Mouse (Mus musculus): ENCODE results near the gene 3110018I06Rik. TPM values are rescaled to one million over a fixed set of nuclear protein-coding genes. Genes with fewer than 3 reads are reported as not detected.

The 3110018I06Rik gene
- not detected for total RNA-seq (2021)
- long read RNA-seq: 0 reads

DNA sequence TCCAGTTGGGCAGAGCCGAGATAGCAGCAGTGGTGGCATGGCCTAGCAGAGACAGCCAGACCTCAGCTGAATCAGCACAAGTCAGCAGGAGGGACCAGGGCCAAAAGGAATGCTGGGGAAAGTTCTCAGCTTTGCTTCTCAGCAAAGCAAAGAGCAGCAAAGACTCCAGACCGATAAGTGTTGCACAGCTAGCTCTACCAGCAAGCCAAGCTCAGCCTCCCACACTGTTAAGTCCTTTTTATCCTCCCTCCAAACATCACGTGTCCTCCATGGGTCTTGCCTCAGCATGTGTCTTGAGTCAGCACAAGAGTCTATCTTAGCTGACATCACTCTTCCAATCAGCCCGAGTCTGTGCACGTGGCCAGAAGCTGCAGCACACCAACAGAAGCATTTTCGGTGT lies at the start of gene 3110018I06Rik:
Gene 3110018I06Rik (plus strand): TSS at position 262 of the 400 bp plus-strand sequence.
- DNase-seq (ENCODE audit: low spot score in 2 of 2): no peak

DNA sequence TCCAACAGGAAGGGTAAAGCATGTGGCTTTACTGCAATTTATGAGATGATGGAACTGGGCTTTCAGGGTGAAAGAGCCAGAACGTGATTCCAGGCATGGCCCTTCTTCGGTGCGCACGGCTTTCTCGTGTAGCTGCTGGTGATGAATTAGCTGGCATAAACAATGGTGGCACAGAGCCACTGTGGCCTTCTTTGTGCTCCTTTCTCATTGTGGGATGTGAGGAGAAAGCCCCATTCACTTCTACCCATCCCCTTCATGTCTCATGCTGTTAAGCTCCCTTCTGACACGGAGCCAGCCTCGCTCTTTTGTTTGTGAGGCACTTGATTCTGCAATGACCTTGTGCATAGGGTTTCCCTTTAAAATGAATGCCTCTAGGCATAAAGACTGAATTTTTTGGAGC lies 43.8 kb upstream of the 3110018I06Rik start:
- DNase-seq (ENCODE audit: low spot score in 2 of 2): no peak

DNA sequence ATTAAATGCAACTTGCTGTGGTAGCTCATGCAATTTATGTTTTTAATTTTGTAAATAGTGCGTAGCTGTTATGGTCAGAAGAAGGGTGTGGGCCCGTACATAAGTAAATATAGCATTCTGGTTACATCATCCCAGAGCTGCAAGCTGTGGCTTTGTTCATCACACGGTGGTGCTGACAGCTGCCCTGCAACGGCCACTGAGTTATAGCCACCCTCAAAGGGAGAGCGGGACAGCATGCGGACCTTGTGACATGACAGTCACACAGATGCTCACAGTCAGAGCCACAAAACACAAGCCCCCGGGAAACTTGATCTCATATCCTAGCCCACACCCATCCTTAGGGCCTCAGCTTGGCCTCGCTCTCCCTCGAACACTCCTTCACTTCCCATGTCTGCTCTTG lies 30.6 kb upstream of the 3110018I06Rik start:
- no peak for DNase-seq (ENCODE audit: low spot score in 2 of 2)

- DNase-seq (ENCODE audit: low spot score in 2 of 2): peak; percentile 26
These were observed 23.7 kb upstream of the 3110018I06Rik start for GRCm38 (mm10) chr12:107464731-107465130.

DNA sequence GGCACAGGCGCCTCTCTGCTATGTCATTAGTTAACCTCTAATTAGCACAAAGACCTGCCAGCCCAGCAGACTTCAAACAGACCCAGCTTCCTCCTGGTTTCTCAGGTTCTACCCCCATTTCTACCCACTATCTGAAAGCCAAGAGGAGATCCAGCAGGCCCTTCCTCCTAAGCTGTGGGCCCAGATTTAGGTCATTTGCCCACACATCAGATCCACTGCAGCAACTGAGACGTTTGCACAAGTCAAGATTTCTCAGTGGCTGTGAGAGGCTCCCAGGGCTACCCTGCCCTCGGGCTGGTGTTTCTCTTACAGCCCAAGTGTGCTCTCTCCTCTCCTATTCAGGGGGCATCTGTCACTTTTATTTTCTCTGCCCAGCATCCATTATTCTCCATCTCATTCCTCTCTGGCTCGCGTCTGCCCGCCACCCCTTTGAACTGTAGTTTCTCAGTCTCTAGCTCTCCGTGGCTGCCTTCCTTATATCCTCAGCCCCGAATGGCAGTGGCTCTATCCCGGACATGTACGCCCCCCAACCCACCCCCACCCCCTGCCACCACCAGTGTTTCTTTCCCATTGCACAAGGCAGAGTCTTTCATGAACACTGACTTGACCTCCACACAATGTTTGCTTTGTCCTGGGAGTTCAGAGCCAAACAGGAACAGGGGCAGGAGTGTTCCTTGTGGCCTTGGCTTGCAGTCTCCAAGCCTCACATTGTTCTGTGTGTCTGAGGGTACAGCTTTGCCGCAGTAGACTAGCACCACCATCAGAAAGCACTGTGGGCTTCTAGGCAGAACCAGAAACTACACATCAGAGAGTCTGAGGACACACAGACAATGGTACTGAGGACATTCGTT lies 11.8 kb upstream of the 3110018I06Rik start:
- DNase-seq (ENCODE audit: low spot score in 2 of 2): no peak

DNA sequence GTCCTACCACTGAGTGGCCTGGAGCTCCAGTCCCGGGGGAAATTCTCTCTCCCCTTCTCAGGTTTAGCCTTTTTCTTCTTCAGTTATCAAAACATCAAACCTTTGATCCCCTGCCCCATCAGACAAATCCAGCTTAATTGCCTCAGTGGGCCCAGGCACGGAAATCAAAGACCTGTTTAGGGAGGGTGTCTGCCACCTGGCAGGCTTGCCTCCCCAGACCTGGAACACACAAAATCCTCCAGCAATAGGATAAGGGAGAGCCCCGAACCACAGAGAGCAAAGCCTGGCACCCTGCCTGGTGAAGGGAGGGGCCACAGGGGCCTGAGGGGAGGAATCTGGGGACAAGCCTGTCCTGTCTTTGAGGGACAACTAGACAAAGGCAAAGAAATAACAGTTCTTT lies 9.1 kb upstream of the 3110018I06Rik start:
- DNase-seq (ENCODE audit: low spot score in 2 of 2): no peak

GRCm38 (mm10) chr12:107483031-107483430 lies 5.4 kb upstream of the 3110018I06Rik start:
- no peak for DNase-seq (ENCODE audit: low spot score in 2 of 2)

DNA sequence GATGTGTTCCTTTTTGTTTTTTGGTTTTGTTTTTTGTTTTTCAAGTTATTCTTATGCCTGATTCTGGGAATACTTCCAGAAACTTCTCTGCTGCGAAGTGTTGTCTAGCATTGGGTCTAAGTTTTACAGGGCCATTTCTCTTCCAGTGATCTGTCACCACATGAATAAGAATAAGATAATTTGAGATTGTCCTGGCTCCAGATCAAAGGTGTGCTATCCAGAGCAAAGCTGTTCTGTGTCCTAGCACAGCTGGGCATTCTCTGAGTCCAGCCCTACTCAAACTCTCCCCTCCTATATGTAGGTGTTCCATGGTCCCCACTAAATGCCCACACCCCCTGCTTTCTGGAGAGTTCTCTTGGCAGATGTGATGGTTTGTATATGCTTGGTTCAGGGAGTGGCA lies 2.9 kb downstream of the 3110018I06Rik start:
- no peak for DNase-seq (ENCODE audit: low spot score in 2 of 2)

DNA sequence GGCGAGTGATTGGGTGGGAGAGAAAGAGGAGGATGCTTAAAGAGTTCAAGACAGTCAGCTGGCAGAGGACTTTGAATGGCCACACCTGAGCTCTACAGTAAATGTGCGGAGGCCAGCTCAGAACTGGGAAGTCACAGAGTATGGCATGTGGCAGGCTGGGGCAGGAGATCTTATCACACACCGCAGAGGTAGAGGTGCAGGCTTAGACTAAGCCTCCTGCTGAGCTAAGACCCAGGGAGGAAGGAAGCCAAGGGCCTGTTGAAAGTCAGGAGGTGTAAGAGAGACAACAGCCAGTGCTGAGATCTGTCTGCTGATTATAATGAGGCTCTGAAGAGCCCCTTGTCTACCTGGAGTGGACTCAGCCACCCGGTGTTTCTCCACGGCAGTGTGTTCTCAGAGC lies 8.5 kb downstream of the 3110018I06Rik start:
- DNase-seq (ENCODE audit: low spot score in 2 of 2): no peak

- no peak for DNase-seq (ENCODE audit: low spot score in 2 of 2)
These were observed 21.3 kb downstream of the 3110018I06Rik start for GRCm38 (mm10) chr12:107509661-107510237.

DNA sequence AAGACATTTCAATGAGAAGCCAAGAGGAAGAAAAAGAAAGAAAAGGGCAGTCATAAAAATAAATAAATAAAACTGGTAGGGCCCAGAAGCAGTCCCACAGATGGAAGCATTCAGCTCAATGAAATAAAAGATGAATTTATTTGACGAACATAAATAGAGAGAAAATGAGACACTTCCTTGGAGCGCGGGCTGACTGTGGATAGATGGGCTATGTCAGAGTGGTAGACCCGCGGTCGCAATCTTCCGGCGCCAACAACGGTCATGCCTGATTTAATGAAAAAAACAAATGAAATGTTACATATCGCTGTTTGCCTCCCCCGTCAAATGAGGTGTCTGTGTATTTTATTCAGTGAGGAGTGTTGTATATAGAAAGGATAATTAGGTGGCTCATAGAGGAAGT lies 22.7 kb downstream of the 3110018I06Rik start:
- DNase-seq (ENCODE audit: low spot score in 2 of 2): no peak

DNA sequence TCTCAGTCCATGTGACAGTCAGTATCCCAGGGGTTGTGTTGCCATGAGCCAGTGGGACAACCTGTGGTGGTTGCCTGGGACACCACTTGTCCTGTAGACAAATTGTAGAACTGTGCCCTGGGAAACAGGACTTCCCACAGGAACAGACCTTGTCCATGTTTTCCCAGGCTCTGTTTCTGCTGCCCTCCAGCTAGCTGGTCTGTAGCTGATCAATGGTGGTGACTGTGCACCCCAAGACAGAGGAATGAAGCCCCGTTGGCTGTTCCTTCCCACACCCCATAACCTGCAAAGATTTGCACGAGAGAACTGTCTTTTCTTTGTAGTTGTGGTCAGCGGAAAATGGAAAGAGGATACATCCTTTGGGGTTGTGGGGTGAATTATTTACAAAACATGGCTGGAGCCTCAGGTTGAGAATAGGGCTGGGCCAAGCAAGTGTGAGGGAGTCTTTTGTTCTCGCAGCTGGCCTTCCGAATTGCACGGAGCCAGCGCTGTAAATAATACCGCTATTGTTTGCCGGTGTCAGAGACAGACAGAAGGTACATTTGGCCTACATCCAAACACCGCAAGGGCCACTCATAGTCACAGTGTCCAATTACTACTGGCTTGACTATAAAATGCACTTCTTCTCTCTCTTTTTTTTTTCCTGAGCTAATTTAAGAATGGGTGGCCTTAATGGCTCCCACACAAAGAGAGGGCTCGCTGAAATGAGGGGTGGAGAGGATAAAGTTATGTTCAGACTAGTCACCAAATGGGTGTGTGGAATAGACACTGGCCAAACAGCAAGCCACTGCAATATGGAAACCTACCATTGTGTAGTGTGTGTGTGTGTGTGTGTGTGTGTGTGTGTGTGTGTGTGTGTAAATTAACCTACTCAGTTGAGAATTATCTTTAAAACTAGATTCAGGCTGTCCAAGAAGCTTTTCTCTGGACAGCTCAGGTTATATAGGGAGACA lies 28.1 kb downstream of the 3110018I06Rik start:
- no peak for DNase-seq (ENCODE audit: low spot score in 2 of 2)

GRCm38 (mm10) chr12:107520941-107521340 lies 32.5 kb downstream of the 3110018I06Rik start:
- no peak for DNase-seq (ENCODE audit: low spot score in 2 of 2)

DNA sequence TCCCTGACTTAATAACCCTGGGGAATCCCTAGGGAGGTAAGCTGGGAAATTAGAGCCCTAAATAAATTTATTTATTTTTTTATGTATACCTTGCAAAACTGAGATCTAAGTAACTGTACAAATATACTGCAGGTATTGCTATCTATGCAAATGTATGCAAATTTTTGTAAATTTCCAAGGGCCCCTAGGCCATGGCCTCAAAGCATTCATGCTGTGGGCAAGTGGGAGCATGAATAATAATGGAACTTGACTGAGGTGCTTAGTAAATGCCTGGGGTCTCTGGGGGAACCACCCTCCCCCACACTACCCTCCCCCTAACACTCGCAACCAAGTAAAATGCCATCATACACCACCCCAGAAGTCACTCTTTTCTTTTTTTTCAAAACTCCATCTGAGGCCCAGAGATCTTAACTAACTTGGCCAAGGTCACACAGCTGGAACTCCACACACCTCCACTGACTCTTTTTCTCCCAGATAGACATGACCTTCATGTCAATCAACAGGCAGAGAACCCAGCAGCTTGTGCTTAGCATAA lies 40.0 kb downstream of the 3110018I06Rik start:
- DNase-seq (ENCODE audit: low spot score in 2 of 2): no peak

DNA sequence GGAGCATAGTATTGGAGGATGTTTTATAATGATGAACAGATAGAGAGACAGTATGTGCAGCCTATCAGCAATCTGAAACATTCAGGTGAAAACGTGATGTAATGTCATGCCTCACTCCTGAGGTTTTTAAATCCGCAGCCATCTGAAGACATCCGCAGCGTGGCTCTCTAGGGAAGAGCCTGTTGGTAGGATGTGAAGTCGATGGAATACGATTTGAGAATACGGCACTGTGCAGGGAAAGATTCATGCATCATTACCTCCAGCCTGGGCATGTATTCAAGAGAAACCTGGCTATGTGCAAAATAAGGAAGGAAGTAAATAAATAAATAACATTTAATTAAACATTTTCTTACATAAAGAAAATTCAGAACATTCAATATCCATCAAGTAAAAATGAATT lies 44.4 kb downstream of the 3110018I06Rik start:
- DNase-seq (ENCODE audit: low spot score in 2 of 2): no peak
